Mouse (Mus musculus) bone marrow, adult 2 months (tissue): ENCODE data around the gene Itpr1. TPM values are rescaled to one million over a fixed set of nuclear protein-coding genes. Genes with fewer than 3 reads are reported as not detected.
A peak's percentile ranks its signal among the peaks of the same experiment; 100 is the strongest.

Experiments used
- H3K27ac ChIP-seq: fragments of 200-500 bp; 2 replicates; pipeline ENCODE4 v1.5.1; 2012; ENCODE audit warnings: low read depth, mild to moderate bottlenecking, control low read depth, inconsistent platforms, low read length; ENCODE audit not compliant: control insufficient read depth, poor library complexity, insufficient read depth
- H3K4me1 ChIP-seq: fragments of 200-500 bp; 2 replicates; pipeline ENCODE4 v1.6.1; 2011; ENCODE audit warnings: low read length; ENCODE audit not compliant: control insufficient read depth, insufficient read depth
- H3K4me3 ChIP-seq: fragments of 200-500 bp; replicated peaks from 2 replicates; pipeline ENCODE3; 2011; ENCODE audit warnings: mild to moderate bottlenecking, low read depth, low read length, control low read depth; ENCODE audit not compliant: control insufficient read depth
- CTCF ChIP-seq: fragments of 200-500 bp; IDR thresholded peaks from 2 replicates; pipeline ENCODE4 v1.5.1; 2011; ENCODE audit warnings: low read length, control low read depth; ENCODE audit not compliant: control insufficient read depth, insufficient read depth
- POLR2A ChIP-seq: fragments of 200-500 bp; IDR thresholded peaks from 2 replicates; pipeline ENCODE4 v1.6.1; 2011; ENCODE audit warnings: low read depth, mild to moderate bottlenecking, control low read depth, low read length, borderline replicate concordance; ENCODE audit not compliant: control insufficient read depth
- WGBS: fragments of 180-500 bp; shearing (Covaris S2); methylation state at CpG from one replicate; pipeline ENCODE4 v1.1.7; 2018; 5-methylcytosine and 5-hydroxymethylcytosine counted together
- polyA plus RNA-seq: library from polyadenylated mRNA; stranded (reverse); fragments of >200 nt; gene quantifications from 2 replicates; pipeline ENCODE4 v1.2.4, GENCODE M21; 2011; ENCODE audit warnings: low replicate concordance; ENCODE audit not compliant: missing spikeins, insufficient read depth, insufficient read length

Gene Itpr1
- polyA plus RNA-seq, 1 experiment = 32.8 TPM

DNA sequence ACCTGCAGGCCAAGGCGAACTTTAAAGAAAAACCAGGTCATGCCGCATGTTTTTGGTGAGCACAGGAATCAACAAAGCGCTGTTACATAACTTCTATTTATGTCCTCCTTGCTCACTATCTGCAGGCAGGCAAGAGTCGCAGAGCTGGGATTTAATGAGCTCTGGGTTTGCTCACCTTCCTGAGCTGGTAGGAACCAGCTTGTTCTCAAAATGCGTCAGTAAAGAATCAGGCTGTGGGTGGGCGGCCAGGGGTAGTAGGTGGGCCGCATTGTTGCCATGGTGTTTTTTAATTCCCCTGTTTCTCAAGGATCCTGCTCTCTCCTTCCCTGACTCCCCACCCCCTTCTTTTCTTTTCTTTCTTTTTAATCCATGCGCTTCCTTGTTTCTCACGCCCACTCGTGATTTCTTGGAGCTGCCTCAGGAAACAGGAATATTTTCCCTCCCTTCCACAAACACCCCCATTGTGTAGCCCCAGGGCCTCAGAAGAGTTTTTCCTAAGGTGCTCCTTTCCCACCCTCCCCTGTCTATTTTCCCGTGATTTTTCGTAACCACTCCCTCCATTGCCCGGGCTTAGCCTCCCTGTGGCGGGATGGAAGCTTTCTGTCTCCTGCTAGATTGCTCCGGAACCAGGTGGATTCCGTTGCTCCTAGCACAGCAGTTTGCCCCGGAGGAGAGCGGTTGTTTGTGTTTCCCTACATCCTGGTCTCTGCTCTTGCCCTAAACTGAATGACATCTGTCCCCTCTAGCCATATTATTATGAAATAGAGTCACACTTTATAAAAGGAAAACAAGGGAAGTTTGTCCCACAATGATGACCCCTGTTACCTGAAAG is 243.6 kb downstream of the Itpr1 start:
- H3K4me1 ChIP-seq = no peaks in the 10 kb centered on the region; the same call in 1 of the 2 replicates
- no peak overlapping the region for H3K4me3 ChIP-seq
- TF ChIP-seq POLR2A (no peak), CTCF (no peak)
- H3K27ac ChIP-seq = no peak overlapping the region
- WGBS = 68% methylated on average over 18 of the region's 18 CpGs

DNA sequence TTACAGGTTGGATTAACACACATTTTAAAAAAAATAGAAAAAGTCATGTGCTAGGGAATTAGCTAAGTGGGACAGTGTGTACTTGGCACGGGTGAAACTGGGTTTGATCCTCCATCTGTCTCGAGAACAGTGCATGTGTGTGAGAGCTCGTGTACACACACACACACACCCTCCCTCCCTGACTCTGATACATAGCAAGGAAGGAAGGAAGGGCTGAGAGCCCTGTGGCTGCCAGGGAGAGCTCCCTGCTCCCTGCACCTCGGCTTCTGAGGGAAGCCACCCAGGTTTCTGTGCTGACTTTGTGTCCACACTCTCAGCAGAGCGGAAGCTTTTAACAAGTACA is 244.1 kb downstream of the Itpr1 start:
- Histone ChIP-seq H3K27ac (no peak overlapping the region), H3K4me1 (no peaks in the 10 kb centered on the region; the same call in 1 of the 2 replicates), H3K4me3 (no peak overlapping the region)
- TF ChIP-seq CTCF = no peak
- TF ChIP-seq POLR2A = no peak
- WGBS = 30% methylated on average over 5 of the region's 5 CpGs

DNA sequence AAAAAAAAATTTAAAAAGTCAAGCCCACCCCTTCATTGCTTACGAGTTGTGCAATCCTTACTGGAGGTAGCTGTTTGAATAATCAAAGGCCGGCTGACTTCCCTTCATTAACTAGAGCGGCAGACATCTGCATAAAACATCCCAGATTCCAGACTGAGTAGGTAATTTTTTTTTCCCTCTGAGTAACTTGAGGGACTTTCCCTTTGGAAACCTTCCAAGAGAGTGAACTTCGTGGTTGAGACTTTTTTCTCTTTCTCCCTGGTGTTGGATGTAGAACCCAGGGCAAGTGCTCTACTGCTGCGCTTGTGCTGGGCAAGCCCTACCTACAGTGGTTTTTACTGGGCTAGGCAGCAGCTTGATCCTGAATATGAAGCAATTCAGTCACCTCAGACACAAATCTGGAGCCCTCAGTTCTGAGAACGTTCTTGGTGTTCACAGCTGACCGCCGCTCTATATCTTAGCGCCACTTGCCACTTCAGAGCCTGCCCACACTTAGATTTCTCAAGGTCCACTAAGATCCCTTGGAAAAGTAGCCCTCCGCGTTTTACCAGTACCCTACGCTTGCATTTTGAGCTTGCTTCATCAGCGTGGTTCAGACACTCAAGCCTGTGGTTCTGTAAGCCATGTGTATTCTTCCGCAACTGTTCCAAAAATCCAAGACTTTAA is 244.8 kb downstream of the Itpr1 start:
- H3K4me3 ChIP-seq = no peak overlapping the region
- H3K4me1 ChIP-seq = no peaks in the 10 kb centered on the region; the same call in 1 of the 2 replicates
- no peak for TF ChIP-seq CTCF
- TF ChIP-seq POLR2A = no peak
- H3K27ac ChIP-seq = peak overlapping the region; percentile 42; the same call in 1 of the 2 replicates
- WGBS = 50% methylated on average over 14 of the region's 14 CpGs

DNA sequence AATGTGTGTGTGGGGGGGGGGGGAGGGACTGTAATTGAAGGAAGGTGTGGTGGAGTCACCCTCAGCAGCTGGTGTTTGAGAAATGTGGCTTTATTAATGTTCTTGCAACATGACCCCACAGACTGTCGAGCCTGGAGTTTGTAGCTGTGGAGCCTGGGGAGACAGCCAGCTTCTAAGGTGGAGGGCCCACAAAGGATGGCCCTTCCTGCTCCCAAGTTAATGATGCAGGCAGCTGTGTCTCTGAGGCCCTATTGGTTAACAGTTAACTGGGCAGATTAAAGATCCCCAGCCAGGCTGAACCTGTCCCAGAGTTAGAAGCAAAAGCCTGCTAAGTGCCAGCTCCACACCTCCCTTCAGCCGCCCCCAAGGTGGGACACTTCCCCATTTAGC is 245.3 kb downstream of the Itpr1 start:
- no peak for TF ChIP-seq CTCF
- TF ChIP-seq POLR2A = no peak
- no peaks in the 10 kb centered on the region; the same call in 1 of the 2 replicates for H3K4me1 ChIP-seq
- no peak overlapping the region for H3K4me3 ChIP-seq
- WGBS = 27% methylated on average over 2 of the region's 2 CpGs
- no peak overlapping the region for H3K27ac ChIP-seq

DNA sequence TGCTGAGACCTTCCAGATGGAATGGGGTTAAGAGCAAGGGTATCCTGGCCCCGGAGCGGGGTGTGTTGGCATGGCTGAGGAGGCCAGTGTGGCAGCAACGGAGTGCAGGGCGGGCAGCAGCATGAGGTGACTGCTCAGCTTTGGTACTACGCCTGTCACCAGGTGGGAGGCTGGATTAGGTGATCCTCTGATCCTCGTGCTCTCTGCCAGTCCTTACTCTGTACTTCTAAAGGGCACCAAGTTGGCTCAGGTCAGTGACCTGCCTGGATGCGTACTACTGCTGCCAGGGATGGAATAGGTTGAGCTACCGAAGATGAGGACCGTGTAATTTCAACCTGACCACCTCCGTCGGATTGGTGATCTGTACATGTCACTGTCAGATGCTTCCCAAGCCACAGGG is 245.9 kb downstream of the Itpr1 start:
- TF ChIP-seq POLR2A (no peak), CTCF (no peak)
- WGBS = 91% methylated on average over 11 of the region's 11 CpGs
- no peaks in the 10 kb centered on the region; the same call in 1 of the 2 replicates for H3K4me1 ChIP-seq
- no peak overlapping the region for H3K4me3 ChIP-seq
- no peak overlapping the region for H3K27ac ChIP-seq

DNA sequence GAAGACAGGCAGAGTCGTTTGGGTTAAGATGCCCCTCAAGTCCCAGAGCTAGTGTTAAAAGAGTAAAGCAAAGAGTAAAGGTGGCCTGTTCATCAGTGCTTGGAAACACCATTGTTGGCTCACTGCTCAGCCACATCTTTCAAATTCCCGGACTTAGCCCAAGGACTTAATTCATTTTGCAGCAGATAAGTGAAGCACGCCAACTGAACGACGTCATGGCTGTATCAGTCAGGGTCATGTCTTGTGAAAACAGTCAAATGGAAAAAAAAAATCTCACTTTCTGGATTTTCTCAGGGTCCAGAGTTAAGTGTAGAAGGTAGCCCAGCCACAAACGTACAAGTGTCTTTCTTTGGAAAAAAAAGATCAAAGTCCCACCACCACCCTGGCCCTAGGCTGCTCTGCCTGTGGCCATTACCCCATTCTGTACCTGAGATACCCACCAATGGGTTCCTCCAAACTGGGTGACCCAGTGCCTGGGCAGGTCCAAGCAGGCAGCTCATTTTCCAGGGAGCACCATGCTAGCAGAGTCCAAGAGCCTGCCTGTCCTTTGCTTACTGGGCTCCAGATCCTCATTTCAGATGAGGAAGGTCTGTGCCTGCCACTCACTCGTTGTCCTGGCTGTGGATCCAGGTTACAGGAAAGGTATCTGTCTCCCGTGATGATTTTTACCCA is 251.5 kb downstream of the Itpr1 start:
- TF ChIP-seq CTCF = no peak
- no peak for TF ChIP-seq POLR2A
- Histone ChIP-seq H3K4me1 (peaks cover 8% of the 10 kb centered on the region), H3K27ac (no peak overlapping the region), H3K4me3 (no peak overlapping the region)
- WGBS = 82% methylated on average over 8 of the region's 8 CpGs

DNA sequence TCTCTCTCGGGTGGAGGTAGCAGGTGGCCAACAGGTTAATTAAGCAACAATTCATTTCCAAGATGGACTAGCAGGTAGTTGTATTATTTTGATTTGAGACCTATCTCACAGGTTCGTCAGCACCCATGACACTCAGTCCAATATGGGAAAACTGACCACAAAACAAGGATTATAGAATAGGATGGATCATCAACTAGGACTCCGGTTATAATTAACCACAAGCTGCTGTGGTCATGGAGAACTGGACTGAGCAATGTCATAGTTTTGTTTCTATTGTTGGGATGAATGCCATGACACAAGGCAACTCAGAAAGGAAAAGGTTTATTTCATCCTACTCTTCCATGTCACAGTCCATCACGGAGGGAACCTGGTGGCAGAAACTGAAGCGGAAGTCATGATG is 252.3 kb downstream of the Itpr1 start:
- Histone ChIP-seq H3K27ac (no peak overlapping the region), H3K4me1 (peaks cover 8% of the 10 kb centered on the region), H3K4me3 (no peak overlapping the region)
- TF ChIP-seq CTCF = no peak
- TF ChIP-seq POLR2A = no peak
- WGBS = 85% methylated on average over 5 of the region's 5 CpGs

DNA sequence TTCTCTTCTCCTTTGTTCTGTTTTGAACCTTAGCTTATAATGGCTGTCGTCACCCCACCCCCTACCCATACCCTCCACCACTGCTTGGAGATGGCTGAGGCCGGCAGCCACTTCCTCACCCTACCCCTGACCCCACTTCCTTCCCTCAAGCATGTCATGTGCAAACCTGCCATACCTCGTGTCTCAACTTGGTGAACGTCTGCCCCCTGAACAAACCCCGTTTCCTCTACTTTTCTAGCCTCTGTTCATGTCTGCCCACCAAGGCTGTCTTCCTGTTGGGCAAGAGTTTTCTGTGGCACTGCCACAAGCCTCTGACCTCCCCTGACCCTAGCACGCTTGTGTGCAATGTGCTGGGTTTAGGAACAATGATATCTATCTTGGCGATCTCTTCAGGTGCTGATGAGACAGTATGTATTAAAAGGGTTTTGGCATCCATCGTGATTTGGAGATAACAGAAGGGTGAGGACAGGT is 253.2 kb downstream of the Itpr1 start:
- WGBS = 21% methylated on average over 8 of the region's 8 CpGs
- TF ChIP-seq POLR2A (no peak), CTCF (no peak)
- peak overlapping the region; percentile 9; the same call in 1 of the 2 replicates for H3K27ac ChIP-seq

More for the DNA sequence above, 253.2 kb downstream of the Itpr1 start:
- H3K4me1 ChIP-seq = peaks cover 8% of the 10 kb centered on the region
- H3K4me3 ChIP-seq = no peak overlapping the region
